Mouse (Mus musculus) megakaryocyte, embryonic 14.5 days (primary cell): ENCODE results near the gene Grik3.

ENCODE experiments used
- FLI1 ChIP-seq: IDR thresholded peaks from 2 replicates; pipeline ENCODE4 v1.6.1; 2012; ENCODE audit warnings: low read length, inconsistent platforms, mixed read lengths
- GATA1 ChIP-seq: IDR thresholded peaks from 3 replicates; pipeline ENCODE4 v1.6.1; 2012; ENCODE audit warnings: mixed read lengths, low read length, inconsistent platforms, borderline replicate concordance

DNA sequence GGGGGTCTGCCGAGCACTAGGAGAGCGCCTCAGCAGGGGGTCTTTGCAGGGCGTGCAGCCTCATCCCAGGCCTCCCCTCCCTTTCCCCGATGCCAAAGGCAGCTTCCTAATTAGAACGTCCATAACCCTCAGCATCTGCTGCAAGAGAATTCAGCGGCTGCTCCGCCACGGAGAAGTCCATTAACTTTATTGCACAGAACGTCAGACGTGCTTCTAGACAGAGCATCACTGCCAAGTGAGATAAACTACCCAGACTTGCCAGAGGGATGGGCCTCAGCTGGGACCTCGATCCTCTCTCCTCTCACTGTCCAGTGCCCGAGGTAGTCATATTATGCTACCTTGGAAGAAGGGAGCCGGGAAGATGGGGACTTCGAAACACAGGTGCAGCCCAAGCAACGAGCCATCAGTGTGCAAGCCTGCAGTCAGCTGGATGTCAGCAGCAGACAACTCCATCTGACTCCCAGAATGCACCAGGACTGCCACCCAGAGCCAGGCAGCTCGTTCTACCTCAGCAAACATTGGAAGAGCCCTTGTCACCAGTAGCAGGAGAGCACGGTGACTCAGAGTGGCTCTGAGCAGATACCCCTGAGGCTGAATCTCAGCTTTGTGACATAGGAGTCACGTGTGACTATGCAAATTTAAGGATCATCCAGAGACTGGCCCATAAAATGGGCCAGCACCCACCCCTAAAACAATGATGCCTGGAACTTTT lies 228.1 kb downstream of the Grik3 start:
- TF ChIP-seq GATA1 (no peak), FLI1 (no peak)
